Mouse (Mus musculus) ES-Bruce4 (cell line): ENCODE results near the gene Fopnl.

Experiments
- CTCF ChIP-seq: IDR thresholded peaks from one replicate; pipeline ENCODE4 v1.8.1; 2011; ENCODE audit warnings: low read depth, low read length
- EP300 ChIP-seq: IDR thresholded peaks from 2 replicates; pipeline ENCODE4 v1.6.1; 2011; ENCODE audit warnings: low read depth, low read length; ENCODE audit not compliant: insufficient read depth
- POLR2A ChIP-seq: IDR thresholded peaks from one replicate; pipeline ENCODE4 v1.8.1; 2011; ENCODE audit warnings: low read length; ENCODE audit not compliant: insufficient read depth

GRCm38 (mm10) chr16:14358531-14358930 lies 41.3 kb upstream of the Fopnl start:
- TF ChIP-seq POLR2A, result no peak
- TF ChIP-seq CTCF, result no peak
- no peak for TF ChIP-seq EP300
